Mouse (Mus musculus) lung, embryonic 16.5 days (tissue): ENCODE results near the gene Rbsn. TPM values are rescaled to one million over a fixed set of nuclear protein-coding genes. Genes with fewer than 3 reads are reported as not detected.

Experiments used
- ATAC-seq: fragments of 200-750 bp; cut with Nextera tagmentation; 2 replicates; pipeline ENCODE4 v1.8.0; 2017; ENCODE audit warnings: low read depth, mild to moderate bottlenecking, moderate library complexity
- H3K27ac ChIP-seq: fragments of 300-500 bp; sonication (generic); 2 replicates; pipeline ENCODE4 v1.5.1; 2014; ENCODE audit warnings: mild to moderate bottlenecking, control low read depth, low read length
- H3K27me3 ChIP-seq: fragments of 300-500 bp; sonication (generic); 2 replicates; pipeline ENCODE4 v1.6.1; 2014; ENCODE audit warnings: low read depth, low read length, mixed read lengths; ENCODE audit not compliant: control insufficient read depth, insufficient read depth
- H3K36me3 ChIP-seq: fragments of 300-500 bp; sonication (generic); 2 replicates; pipeline ENCODE4 v1.6.1; 2014; ENCODE audit warnings: low read length; ENCODE audit not compliant: control insufficient read depth, insufficient read depth
- H3K4me1 ChIP-seq: fragments of 300-500 bp; sonication (generic); replicated peaks from 2 replicates; pipeline ENCODE4 v1.6.1; 2014; ENCODE audit warnings: low read length, mixed read lengths; ENCODE audit not compliant: control insufficient read depth, insufficient read depth
- H3K4me2 ChIP-seq: fragments of 300-500 bp; sonication (generic); 2 replicates; pipeline ENCODE4 v1.6.1; 2014; ENCODE audit warnings: low read depth, low read length, control low read depth
- H3K4me3 ChIP-seq: fragments of 300-500 bp; sonication (generic); 2 replicates; pipeline ENCODE4 v1.5.1; 2014; ENCODE audit warnings: mild to moderate bottlenecking, low read length, control low read depth
- H3K9ac ChIP-seq: fragments of 300-500 bp; sonication (generic); 2 replicates; pipeline ENCODE4 v1.6.1; 2014; ENCODE audit warnings: low read length, control low read depth
- H3K9me3 ChIP-seq: fragments of 300-500 bp; sonication (generic); 2 replicates; pipeline ENCODE4 v1.6.1; 2016; ENCODE audit warnings: low read length; ENCODE audit not compliant: control insufficient read depth
- WGBS: fragments of 180-500 bp; shearing (Covaris S2); extraction: QIAGEN DNeasy Blood & Tissue Kit; methylation state at CpG from one replicate; pipeline ENCODE4 v1.1.7; 2014; 5-methylcytosine and 5-hydroxymethylcytosine counted together
- polyA plus RNA-seq: library from polyadenylated mRNA; unstranded; fragments of >200 nt; fragmentation: Nextera tagmentation; extraction: Ambion mirVana; gene quantifications from 2 replicates; pipeline ENCODE4 v1.2.1, GENCODE M21; 2015

The Rbsn gene
- polyA plus RNA-seq, 1 experiment from 2014 or later, result 24.1 TPM

DNA sequence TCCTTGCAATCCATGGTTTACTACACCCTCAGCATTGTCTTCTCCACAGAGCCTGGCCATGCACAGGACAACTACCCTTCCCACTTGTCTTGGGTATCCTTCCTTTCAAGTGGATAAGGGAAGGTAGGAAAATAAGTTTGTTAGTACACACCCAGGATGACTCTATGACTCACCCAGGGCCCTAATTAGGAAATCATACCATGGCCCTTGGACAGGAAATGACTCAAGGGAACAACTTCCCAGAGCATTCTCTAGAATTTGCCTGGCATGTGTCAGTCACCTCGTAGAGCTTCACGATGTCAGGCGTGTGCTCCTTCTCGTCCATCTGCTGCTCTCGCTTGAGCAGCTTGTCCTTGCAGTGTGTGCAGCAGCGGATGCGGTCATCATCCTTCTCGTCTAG lies 15.3 kb downstream of the Rbsn start:
- H3K4me2 ChIP-seq, result no peak overlapping the region
- no peak overlapping the region for H3K9ac ChIP-seq
- no peak for ATAC-seq
- no peaks in the 10 kb centered on the region for H3K4me1 ChIP-seq
- H3K9me3 ChIP-seq, result no peaks in the 10 kb centered on the region
- WGBS, result 86% methylated on average over 8 of the region's 8 CpGs
- peaks cover 30% of the 10 kb centered on the region for H3K36me3 ChIP-seq
- H3K4me3 ChIP-seq, result no peak overlapping the region
- H3K27ac ChIP-seq, result no peak overlapping the region
- no peaks in the 10 kb centered on the region for H3K27me3 ChIP-seq

DNA sequence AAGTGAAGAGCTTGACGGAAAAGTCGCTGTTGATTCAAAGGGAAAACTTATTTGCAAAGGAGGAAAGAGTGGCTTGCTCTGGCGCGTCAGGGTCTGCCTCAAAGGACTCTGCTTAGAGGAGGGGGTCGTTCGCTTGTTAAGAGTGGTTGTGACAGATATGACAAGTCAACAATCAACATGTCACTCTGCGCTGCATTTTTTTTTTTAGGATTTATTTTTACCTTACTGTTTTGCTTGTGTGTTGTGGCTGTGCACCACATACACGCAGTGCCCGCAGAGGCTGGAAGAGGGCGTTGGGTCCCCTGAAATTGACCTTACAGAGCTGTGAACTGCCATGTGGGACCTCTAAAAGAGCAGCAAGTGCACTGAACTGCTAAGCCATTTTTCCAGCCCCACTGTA lies 30.5 kb downstream of the Rbsn start:
- H3K27ac ChIP-seq, result no peak overlapping the region
- H3K4me2 ChIP-seq, result peak overlapping the region; percentile 80
- H3K4me3 ChIP-seq, result peak overlapping the region; percentile 77
- ATAC-seq, result peak; percentile 50
- peaks cover 5% of the 10 kb centered on the region; the same call in 1 of the 2 replicates for H3K4me1 ChIP-seq
- WGBS, result 5% methylated on average over 10 of the region's 10 CpGs
- no peaks in the 10 kb centered on the region for H3K27me3 ChIP-seq
- peaks cover 2% of the 10 kb centered on the region; the same call in 1 of the 2 replicates for H3K9me3 ChIP-seq
- peaks cover 17% of the 10 kb centered on the region for H3K36me3 ChIP-seq
- peak overlapping the region; percentile 79 for H3K9ac ChIP-seq

DNA sequence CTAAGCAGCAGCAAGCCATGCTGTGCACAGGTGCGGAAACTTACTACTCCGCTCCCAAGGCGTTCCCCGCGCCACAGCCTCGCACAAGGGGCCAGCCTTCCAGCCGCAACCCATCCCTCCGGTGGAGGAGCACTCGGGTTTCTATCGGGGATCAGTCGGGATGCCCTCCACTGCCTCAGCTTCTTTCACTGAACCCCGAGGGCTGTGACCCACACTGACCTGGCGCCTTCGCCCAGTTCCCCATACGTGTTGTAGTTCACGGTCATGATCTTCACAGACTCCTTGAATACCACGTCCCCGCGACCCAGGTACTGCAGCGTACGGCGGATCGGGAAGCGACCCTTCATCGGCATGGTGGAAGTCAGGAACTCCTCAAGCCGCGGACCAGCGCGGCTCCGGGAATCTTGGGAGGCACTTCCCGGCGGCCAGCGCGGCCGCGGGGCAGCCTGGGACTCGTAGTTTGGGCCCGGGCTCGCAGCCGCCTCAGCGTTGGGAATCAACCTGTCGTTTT lies 31.0 kb downstream of the Rbsn start, which contains the start of gene Mrps25:
Gene Mrps25, minus strand, starts transcription at position 413 of the 511 bp plus-strand sequence.
- Histone ChIP-seq H3K4me1 (peaks cover 5% of the 10 kb centered on the region; the same call in 1 of the 2 replicates), H3K36me3 (peaks cover 15% of the 10 kb centered on the region), H3K9ac (peak within 1 kb of the TSS; percentile 79), H3K4me2 (peak within 1 kb of the TSS; percentile 80), H3K4me3 (peak within 1 kb of the TSS; percentile 77), H3K9me3 (peaks cover 4% of the 10 kb centered on the region; the same call in 1 of the 2 replicates), H3K27ac (peak within 1 kb of the TSS; percentile 6; the same call in 1 of the 2 replicates), H3K27me3 (no peaks in the 10 kb centered on the region)
- under 1% methylated on average over 42 of the region's 42 CpGs for WGBS
- ATAC-seq, result peak; percentile 92

DNA sequence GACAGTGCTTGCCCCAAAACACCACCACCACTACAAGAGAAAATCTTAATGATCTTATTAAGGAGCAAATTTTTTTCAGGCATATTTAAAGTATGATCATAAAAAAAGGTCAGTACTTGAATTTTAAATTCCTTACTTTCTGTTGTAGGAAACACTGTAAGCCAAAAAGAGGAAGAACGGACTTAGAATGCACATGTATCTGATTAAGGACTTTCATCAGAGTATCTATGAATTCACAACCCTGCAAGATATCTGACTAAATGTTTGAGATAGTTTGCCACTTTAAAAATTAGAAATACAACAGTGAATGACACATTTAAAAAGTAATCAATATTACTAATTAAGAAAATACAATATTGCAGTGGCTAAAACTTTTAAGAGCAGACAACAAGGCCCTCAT lies 38.3 kb downstream of the Rbsn start:
- H3K4me3 ChIP-seq, result no peak overlapping the region
- no peaks in the 10 kb centered on the region for H3K4me1 ChIP-seq
- no peak overlapping the region for H3K4me2 ChIP-seq
- H3K36me3 ChIP-seq, result peaks cover 49% of the 10 kb centered on the region
- H3K9me3 ChIP-seq, result peaks cover 4% of the 10 kb centered on the region; the same call in 1 of the 2 replicates
- H3K9ac ChIP-seq, result no peak overlapping the region
- no peak overlapping the region for H3K27ac ChIP-seq
- no peak for ATAC-seq
- 96% methylated on average over 1 of the region's 1 CpGs for WGBS
- no peaks in the 10 kb centered on the region for H3K27me3 ChIP-seq

DNA sequence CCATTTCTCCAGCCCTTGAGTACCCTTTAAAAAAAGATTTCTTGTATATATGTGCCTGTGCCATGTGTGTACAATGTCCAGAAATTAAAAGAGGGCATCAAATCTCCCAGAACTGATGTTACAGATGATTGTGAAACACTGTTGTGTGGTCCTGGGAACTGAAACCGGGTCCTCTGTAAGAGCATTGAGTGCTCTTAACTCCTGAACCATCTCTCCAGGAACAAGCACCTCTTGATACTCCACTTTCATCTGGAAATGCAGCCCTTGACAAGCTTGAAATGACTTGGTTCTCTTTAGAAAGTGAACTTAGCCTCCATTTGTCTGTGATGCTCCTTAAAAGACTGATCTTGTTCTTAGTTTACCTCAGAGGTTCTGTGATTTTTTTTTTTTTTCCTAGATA lies 52.0 kb downstream of the Rbsn start:
- Histone ChIP-seq H3K36me3 (peaks cover 66% of the 10 kb centered on the region), H3K9me3 (no peaks in the 10 kb centered on the region), H3K4me3 (no peak overlapping the region), H3K27me3 (no peaks in the 10 kb centered on the region), H3K27ac (no peak overlapping the region), H3K4me1 (no peaks in the 10 kb centered on the region), H3K9ac (no peak overlapping the region), H3K4me2 (no peak overlapping the region)
- WGBS, result 50% methylated on average over 1 of the region's 1 CpGs
- no peak for ATAC-seq

DNA sequence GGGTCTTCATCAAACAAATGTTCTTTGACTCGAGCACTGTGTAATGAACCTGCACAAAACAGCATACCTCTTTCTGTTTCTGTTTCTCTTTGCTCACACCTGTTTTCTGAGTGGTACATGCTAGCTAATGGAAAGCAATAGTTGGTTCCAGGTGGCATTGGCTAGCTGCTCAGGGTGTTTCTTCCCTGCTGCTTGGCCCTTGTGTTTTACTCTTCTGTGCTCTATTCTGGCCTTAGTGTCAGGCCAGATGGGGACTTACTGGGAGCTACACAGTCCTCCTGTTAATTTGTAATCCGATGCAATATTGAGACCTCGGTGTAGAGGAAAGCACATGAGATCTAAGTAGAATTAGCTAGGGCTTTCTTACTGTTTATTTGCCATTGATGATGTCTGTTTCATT lies 55.9 kb downstream of the Rbsn start:
- ATAC-seq, result no peak
- 91% methylated on average over 3 of the region's 3 CpGs for WGBS

DNA sequence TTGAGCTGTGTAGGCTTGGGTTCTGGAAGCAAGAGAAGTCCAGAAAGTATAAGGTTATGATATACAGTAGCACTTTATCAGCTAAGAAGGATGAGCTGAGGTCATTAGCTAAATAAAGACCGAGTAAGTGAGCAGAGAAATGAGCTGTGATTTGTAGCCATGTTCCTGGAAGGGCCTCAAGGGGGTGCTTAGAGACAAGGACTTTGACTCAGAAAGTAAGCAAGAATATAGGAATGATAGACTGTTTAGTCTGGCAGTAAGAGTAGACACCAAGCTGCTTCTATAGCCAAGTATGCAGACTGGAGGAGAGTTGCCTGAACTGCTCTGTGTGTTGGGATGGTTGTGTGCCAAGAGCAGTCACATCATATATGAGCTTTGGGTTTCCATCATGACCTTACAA lies 61.0 kb downstream of the Rbsn start:
- Histone ChIP-seq H3K9ac (no peak overlapping the region), H3K27ac (no peak overlapping the region), H3K4me1 (no peaks in the 10 kb centered on the region), H3K36me3 (peaks cover 45% of the 10 kb centered on the region), H3K9me3 (no peaks in the 10 kb centered on the region), H3K4me3 (no peak overlapping the region), H3K27me3 (no peaks in the 10 kb centered on the region), H3K4me2 (no peak overlapping the region)
- ATAC-seq, result peak; percentile 59
- WGBS, result 42% methylated on average over 1 of the region's 1 CpGs

More for the DNA sequence above, 55.9 kb downstream of the Rbsn start:
- Histone ChIP-seq H3K9ac (no peak overlapping the region), H3K4me3 (no peak overlapping the region), H3K27ac (no peak overlapping the region), H3K9me3 (no peaks in the 10 kb centered on the region), H3K4me2 (no peak overlapping the region), H3K36me3 (peaks cover 67% of the 10 kb centered on the region), H3K4me1 (no peaks in the 10 kb centered on the region), H3K27me3 (no peaks in the 10 kb centered on the region)

DNA sequence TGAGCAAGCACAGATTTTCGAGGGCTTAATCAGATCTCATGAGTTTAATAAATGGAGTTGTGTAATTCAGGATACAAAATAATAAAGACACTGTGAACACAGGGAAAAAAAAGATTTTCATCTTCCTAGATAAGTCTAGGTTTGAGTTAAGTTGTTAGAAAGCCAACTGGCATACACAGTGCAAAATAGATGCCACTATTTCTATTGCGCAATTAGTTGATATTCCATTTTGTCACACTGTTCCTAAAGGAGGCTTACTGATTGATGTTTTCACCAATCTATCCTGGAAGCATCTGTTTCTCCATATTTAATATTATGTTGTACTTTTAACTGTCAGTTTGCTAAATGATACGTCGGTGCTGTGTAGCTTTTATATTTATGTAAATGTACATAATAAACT lies 68.8 kb downstream of the Rbsn start:
- no peak overlapping the region for H3K4me3 ChIP-seq
- no peak overlapping the region for H3K27ac ChIP-seq
- 86% methylated on average over 4 of the region's 4 CpGs for WGBS
- peaks cover 21% of the 10 kb centered on the region for H3K36me3 ChIP-seq
- no peak for ATAC-seq
- H3K9me3 ChIP-seq, result no peaks in the 10 kb centered on the region
- no peak overlapping the region for H3K9ac ChIP-seq
- H3K4me2 ChIP-seq, result no peak overlapping the region
- H3K27me3 ChIP-seq, result no peaks in the 10 kb centered on the region
- no peaks in the 10 kb centered on the region for H3K4me1 ChIP-seq
